Mouse (Mus musculus) lung, postnatal 4 days (tissue): ENCODE data around the gene 4430402I18Rik.

Experiments used
- DNase-seq, 2 experiments: peaks; one replicate each; pipeline ENCODE4 v3.0.0; 2021

Gene 4430402I18Rik

GRCm38 (mm10) chr19:28964552-28964903 is 3.1 kb downstream of the 4430402I18Rik start:
- DNase-seq: no peak

- peak; percentile 88 to 91 for DNase-seq
These were observed 3.6 kb downstream of the 4430402I18Rik start, which contains the start of gene Plpp6 for GRCm38 (mm10) chr19:28963842-28964551. Gene Plpp6, plus strand, starts transcription at chr19:28963953.

- DNase-seq: no peak
These were observed 4.1 kb downstream of the 4430402I18Rik start for GRCm38 (mm10) chr19:28963513-28963841.

GRCm38 (mm10) chr19:28963113-28963512 is 4.5 kb downstream of the 4430402I18Rik start:
- DNase-seq: no peak

- DNase-seq: no peak
These were observed 16.3 kb downstream of the 4430402I18Rik start for GRCm38 (mm10) chr19:28951251-28951650.

GRCm38 (mm10) chr19:28947311-28947710 is 20.3 kb downstream of the 4430402I18Rik start:
- DNase-seq: no peak

- DNase-seq: no peak
These were observed 20.8 kb downstream of the 4430402I18Rik start for GRCm38 (mm10) chr19:28946782-28947181.

- DNase-seq: no peak
These were observed 26.3 kb downstream of the 4430402I18Rik start for GRCm38 (mm10) chr19:28941271-28941670.

GRCm38 (mm10) chr19:28940135-28940874 is 27.3 kb downstream of the 4430402I18Rik start:
- peak; percentile 66 to 84 for DNase-seq

GRCm38 (mm10) chr19:28934897-28935296 is 32.7 kb downstream of the 4430402I18Rik start:
- DNase-seq: no peak

GRCm38 (mm10) chr19:28929034-28929433 is 38.6 kb downstream of the 4430402I18Rik start:
- no peak for DNase-seq

GRCm38 (mm10) chr19:28927396-28927795 is 40.2 kb downstream of the 4430402I18Rik start:
- DNase-seq: no peak

GRCm38 (mm10) chr19:28926366-28926765 is 41.2 kb downstream of the 4430402I18Rik start:
- DNase-seq: no peak

GRCm38 (mm10) chr19:28917839-28918238 is 49.8 kb downstream of the 4430402I18Rik start:
- DNase-seq: no peak

- no peak for DNase-seq
These were observed 51.1 kb downstream of the 4430402I18Rik start for GRCm38 (mm10) chr19:28916492-28916891.

- DNase-seq: no peak
These were observed 51.9 kb downstream of the 4430402I18Rik start for GRCm38 (mm10) chr19:28915602-28916250.

- DNase-seq: no peak
These were observed 53.0 kb downstream of the 4430402I18Rik start for GRCm38 (mm10) chr19:28914598-28914997.

GRCm38 (mm10) chr19:28908693-28909092 is 58.9 kb downstream of the 4430402I18Rik start:
- DNase-seq: no peak

GRCm38 (mm10) chr19:28908186-28908585 is 59.4 kb downstream of the 4430402I18Rik start:
- DNase-seq: no peak

GRCm38 (mm10) chr19:28903536-28904119 is 64.0 kb downstream of the 4430402I18Rik start:
- DNase-seq: peak in 1 of 2 experiments; percentile 37

- DNase-seq: peak in 1 of 2 experiments; percentile 8
These were observed 64.8 kb downstream of the 4430402I18Rik start for GRCm38 (mm10) chr19:28902806-28903205.

GRCm38 (mm10) chr19:28902111-28902510 is 65.5 kb downstream of the 4430402I18Rik start:
- no peak for DNase-seq

- no peak for DNase-seq
These were observed 66.8 kb downstream of the 4430402I18Rik start for GRCm38 (mm10) chr19:28900771-28901170.
